In genomic region chr2:5646322-5646721, GRCm38 (mm10) we compare ENCODE assay signal across 33 mouse cellular contexts.
"Had no signal": no experiment of that assay in that cellular context is flagged by ENCODE, and none has a peak within 500 bp of the region (broad histone marks: within the 10 kb centered on the region; RNA-seq: fewer than 3 reads in every experiment).

No protein-coding gene starts in this region.

- H3K4me1 ChIP-seq: heart, embryonic 15.5 days; hindbrain, embryonic 10.5 days; hindbrain, embryonic 12.5 days; hindbrain, embryonic 15.5 days; kidney, embryonic 15.5 days had no signal

- H3K4me2 ChIP-seq: heart, embryonic 11.5 days; heart, embryonic 12.5 days; heart, embryonic 13.5 days; heart, embryonic 15.5 days; hindbrain, embryonic 12.5 days; hindbrain, embryonic 13.5 days; hindbrain, embryonic 14.5 days; hindbrain, embryonic 15.5 days; kidney, embryonic 15.5 days had no signal

- H3K9me3 ChIP-seq: heart, embryonic 10.5 days; heart, embryonic 12.5 days; heart, embryonic 13.5 days; heart, embryonic 15.5 days; hindbrain, embryonic 10.5 days; hindbrain, embryonic 12.5 days; hindbrain, embryonic 13.5 days; hindbrain, embryonic 15.5 days; kidney, embryonic 15.5 days had no signal

- DNase-seq: heart, postnatal 14 days; heart, postnatal 36 days; heart, postnatal 4 days; kidney, adult 11 months; kidney, adult 18-20 months; kidney, adult 2 months; kidney, adult 8-10 months; kidney, adult 9 months; kidney, postnatal 10 days; kidney, postnatal 14 days; kidney, postnatal 25 days; kidney, postnatal 36 days; kidney, postnatal 4 days; layer of hippocampus, adult 9-11 months; layer of hippocampus, postnatal 36 days had no signal

- H3K9ac ChIP-seq: heart, embryonic 12.5 days; heart, embryonic 13.5 days; heart, embryonic 15.5 days; hindbrain, embryonic 12.5 days; hindbrain, embryonic 13.5 days; hindbrain, embryonic 14.5 days; hindbrain, embryonic 15.5 days; kidney, embryonic 15.5 days had no signal

- H3K27me3 ChIP-seq: heart, embryonic 12.5 days; heart, embryonic 13.5 days; heart, embryonic 15.5 days; hindbrain, embryonic 12.5 days; hindbrain, embryonic 13.5 days; hindbrain, embryonic 15.5 days; kidney, embryonic 15.5 days had no signal

- H3K4me3 ChIP-seq: heart, adult 2 months; heart, embryonic 10.5 days; heart, embryonic 12.5 days; heart, embryonic 13.5 days; heart, embryonic 15.5 days; hindbrain, embryonic 10.5 days; hindbrain, embryonic 12.5 days; hindbrain, embryonic 13.5 days; hindbrain, embryonic 15.5 days; kidney, embryonic 15.5 days; layer of hippocampus, adult 2 months; left cerebral cortex, adult 2 months had no signal

- H3K36me3 ChIP-seq: heart, embryonic 10.5 days; heart, embryonic 12.5 days; heart, embryonic 13.5 days; heart, embryonic 15.5 days; hindbrain, embryonic 10.5 days; hindbrain, embryonic 12.5 days; hindbrain, embryonic 13.5 days; hindbrain, embryonic 15.5 days; kidney, embryonic 15.5 days had no signal

- H3K27ac ChIP-seq: heart, adult 2 months; heart, embryonic 10.5 days; heart, embryonic 13.5 days; heart, embryonic 15.5 days; hindbrain, embryonic 10.5 days; hindbrain, embryonic 12.5 days; hindbrain, embryonic 13.5 days; hindbrain, embryonic 14.5 days; hindbrain, embryonic 15.5 days; hindbrain, postnatal 0 days; kidney, embryonic 15.5 days; kidney, postnatal 0 days; left cerebral cortex, adult 2 months had no signal

- ATAC-seq: hindbrain, embryonic 16.5 days; hindbrain, postnatal 0 days; inflammation-experienced regulatory T-cells, adult 6 months had no signal
